Mouse (Mus musculus) lung, embryonic 15.5 days (tissue): Measurements from ENCODE around the gene Dkkl1. TPM values are rescaled to one million over a fixed set of nuclear protein-coding genes. Genes with fewer than 3 reads are reported as not detected.

Experiments used
- ATAC-seq: fragments of 200-750 bp; cut with Nextera tagmentation; 2 replicates; pipeline ENCODE4 v1.8.0; 2017; ENCODE audit warnings: moderate number of reproducible peaks, borderline replicate concordance; ENCODE audit not compliant: low FRiP score, low TSS enrichment; ENCODE audit errors: extremely low read depth
- H3K27ac ChIP-seq: fragments of 300-500 bp; sonication (generic); 2 replicates; pipeline ENCODE4 v1.5.1; 2015; ENCODE audit warnings: moderate library complexity, mild to moderate bottlenecking, inconsistent platforms
- H3K27me3 ChIP-seq: fragments of 300-500 bp; sonication (generic); 2 replicates; pipeline ENCODE4 v1.6.1; 2015; ENCODE audit warnings: inconsistent platforms
- H3K36me3 ChIP-seq: fragments of 300-500 bp; sonication (generic); 2 replicates; pipeline ENCODE4 v1.6.1; 2015; ENCODE audit warnings: inconsistent platforms
- H3K4me1 ChIP-seq: fragments of 300-500 bp; sonication (generic); 2 replicates; pipeline ENCODE4 v1.6.1; 2015; ENCODE audit warnings: inconsistent platforms
- H3K4me2 ChIP-seq: fragments of 300-500 bp; sonication (generic); 2 replicates; pipeline ENCODE4 v1.6.1; 2015; ENCODE audit warnings: inconsistent platforms, mild to moderate bottlenecking, moderate library complexity
- H3K4me3 ChIP-seq: fragments of 300-500 bp; sonication (generic); 2 replicates; pipeline ENCODE4 v1.5.1; 2015; ENCODE audit warnings: mild to moderate bottlenecking, inconsistent platforms
- H3K9ac ChIP-seq: fragments of 300-500 bp; sonication (generic); 2 replicates; pipeline ENCODE4 v1.6.1; 2015; ENCODE audit warnings: inconsistent platforms
- H3K9me3 ChIP-seq: fragments of 300-500 bp; sonication (generic); 2 replicates; pipeline ENCODE4 v1.6.1; 2016; ENCODE audit warnings: inconsistent platforms
- WGBS: fragments of 180-500 bp; shearing (Covaris S2); methylation state at CpG from one replicate; pipeline ENCODE4 v1.1.7; 2015; 5-methylcytosine and 5-hydroxymethylcytosine counted together
- polyA plus RNA-seq: library from polyadenylated mRNA; unstranded; fragments of >200 nt; fragmentation: Nextera tagmentation; extraction: Ambion mirVana; gene quantifications from 2 replicates; pipeline ENCODE4 v1.2.1, GENCODE M21; 2015

The Dkkl1 gene
- polyA plus RNA-seq, 1 experiment from 2014 or later, result 1.1 TPM

DNA sequence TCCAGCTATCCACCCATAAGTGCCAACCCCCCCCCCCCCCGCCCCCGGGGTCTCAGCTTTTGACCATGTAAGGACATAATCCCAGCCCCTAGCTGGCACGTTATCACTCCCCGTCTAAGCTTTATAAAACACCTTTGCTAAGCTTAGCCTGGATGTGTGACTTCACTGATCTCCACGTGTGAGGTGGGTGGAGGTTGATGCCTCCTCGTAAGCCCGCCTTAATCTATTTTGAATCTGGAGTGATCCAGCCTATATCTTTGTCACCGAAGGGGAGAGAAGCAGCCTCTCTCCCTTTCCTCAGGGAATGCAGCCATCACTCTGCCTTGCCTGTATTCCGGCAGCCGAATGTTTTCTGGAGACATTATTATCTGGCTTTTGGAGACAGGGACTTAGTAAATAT is 9.3 kb downstream of the Dkkl1 start:
- ATAC-seq, result no peak
- WGBS, result 32% methylated on average over 10 of the region's 10 CpGs
- H3K27me3 ChIP-seq, result peaks cover 7% of the 10 kb centered on the region; the same call in 1 of the 2 replicates
- H3K4me1 ChIP-seq, result no peaks in the 10 kb centered on the region
- no peaks in the 10 kb centered on the region for H3K9me3 ChIP-seq
- H3K9ac ChIP-seq, result no peak overlapping the region
- H3K4me2 ChIP-seq, result no peak overlapping the region
- no peaks in the 10 kb centered on the region for H3K36me3 ChIP-seq
- H3K27ac ChIP-seq, result no peak overlapping the region
- H3K4me3 ChIP-seq, result no peak overlapping the region

DNA sequence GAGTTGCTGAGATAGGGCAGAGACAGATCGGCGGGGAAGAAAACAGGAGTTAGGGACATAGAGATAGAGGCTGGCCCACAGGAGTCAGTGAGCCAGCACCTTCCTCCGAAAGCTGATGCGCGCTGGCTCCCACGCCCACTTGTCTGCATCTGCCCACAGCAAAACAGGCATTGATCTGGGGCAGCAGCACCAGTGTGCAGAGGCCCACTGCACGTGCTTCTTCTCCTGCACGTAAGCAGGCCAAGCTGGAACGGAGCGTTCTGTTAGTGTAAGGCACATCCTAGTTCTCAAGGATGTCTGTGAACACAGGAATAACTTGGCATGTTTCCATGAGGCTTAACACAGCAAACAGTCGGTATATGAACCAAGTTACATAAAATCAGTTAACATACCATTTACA is 13.0 kb downstream of the Dkkl1 start:
- Histone ChIP-seq H3K4me3 (no peak overlapping the region), H3K9me3 (no peaks in the 10 kb centered on the region), H3K9ac (no peak overlapping the region), H3K27me3 (peaks cover 22% of the 10 kb centered on the region), H3K27ac (no peak overlapping the region), H3K4me1 (no peaks in the 10 kb centered on the region), H3K36me3 (no peaks in the 10 kb centered on the region), H3K4me2 (no peak overlapping the region)
- ATAC-seq, result no peak
- 69% methylated on average over 11 of the region's 11 CpGs for WGBS

DNA sequence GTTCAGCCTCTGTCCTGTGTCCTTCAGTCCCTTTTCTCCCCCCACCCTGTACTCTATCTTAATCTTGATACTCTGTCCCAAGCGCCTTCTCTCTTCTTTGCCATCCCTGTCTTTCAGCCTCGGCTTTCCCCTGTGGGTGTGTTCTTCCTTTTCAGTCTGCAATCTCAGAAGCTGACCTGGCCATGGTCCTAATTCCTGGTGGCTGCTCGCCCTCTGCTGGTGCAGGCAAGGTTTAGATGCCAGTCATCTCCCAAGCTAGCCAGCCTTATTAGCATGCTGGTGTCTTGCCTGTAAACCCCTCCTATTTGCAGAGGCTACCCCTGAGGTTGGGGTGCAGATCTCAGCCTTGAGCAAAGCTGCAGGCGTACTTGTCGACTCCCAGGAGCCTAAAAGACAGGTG is 13.5 kb downstream of the Dkkl1 start:
- Histone ChIP-seq H3K9me3 (no peaks in the 10 kb centered on the region), H3K27me3 (peaks cover 22% of the 10 kb centered on the region), H3K4me3 (no peak overlapping the region), H3K9ac (no peak overlapping the region), H3K36me3 (no peaks in the 10 kb centered on the region), H3K4me1 (no peaks in the 10 kb centered on the region), H3K27ac (no peak overlapping the region), H3K4me2 (no peak overlapping the region)
- WGBS, result 14% methylated on average over 5 of the region's 5 CpGs
- no peak for ATAC-seq

DNA sequence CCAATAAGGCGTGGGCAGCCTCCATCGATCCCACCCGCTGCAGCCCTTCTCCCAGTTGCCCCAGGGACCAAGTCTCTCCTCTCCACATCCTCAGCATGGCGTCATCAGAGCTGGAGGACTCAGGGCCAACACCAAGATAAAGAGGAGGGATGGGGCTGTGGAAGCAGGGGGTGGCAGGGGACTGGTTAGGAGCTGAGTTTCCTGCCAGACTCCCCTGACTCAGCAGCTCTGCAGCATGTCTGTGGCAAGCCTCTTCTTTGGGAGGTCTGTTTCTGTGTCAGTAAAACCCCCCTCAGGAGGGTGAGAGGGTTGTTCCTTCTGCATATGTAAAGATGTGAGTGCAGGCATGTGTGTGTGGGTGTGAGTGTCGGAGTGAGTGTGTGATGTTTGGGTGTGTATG is 15.0 kb downstream of the Dkkl1 start:
- H3K27ac ChIP-seq, result no peak overlapping the region
- WGBS, result 54% methylated on average over 5 of the region's 5 CpGs

DNA sequence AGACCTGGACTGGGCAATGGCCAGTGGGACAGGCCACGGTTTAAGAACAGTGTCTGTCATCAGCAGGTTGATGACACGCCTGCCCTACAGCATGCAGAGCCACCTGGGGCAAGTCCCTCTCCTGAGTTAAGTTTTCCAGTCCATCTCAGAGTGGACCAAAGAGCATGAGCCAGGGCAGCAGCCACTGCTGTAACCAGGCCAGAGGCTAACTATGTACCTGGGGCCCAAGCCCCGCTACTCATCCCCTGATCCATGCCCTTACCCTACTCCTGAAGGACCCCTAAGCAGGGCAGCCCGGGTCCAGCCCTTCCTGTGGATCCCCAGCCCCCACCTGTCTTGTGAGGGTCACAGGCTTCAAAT is 15.8 kb downstream of the Dkkl1 start:
- Histone ChIP-seq H3K36me3 (no peaks in the 10 kb centered on the region), H3K4me2 (no peak overlapping the region), H3K4me1 (peaks cover 3% of the 10 kb centered on the region; the same call in 1 of the 2 replicates), H3K27me3 (peaks cover 26% of the 10 kb centered on the region), H3K9ac (no peak overlapping the region), H3K9me3 (no peaks in the 10 kb centered on the region), H3K4me3 (no peak overlapping the region), H3K27ac (no peak overlapping the region)
- WGBS, result 74% methylated on average over 4 of the region's 4 CpGs
- no peak for ATAC-seq

More for the DNA sequence above, 15.0 kb downstream of the Dkkl1 start:
- Histone ChIP-seq H3K4me2 (no peak overlapping the region), H3K9me3 (no peaks in the 10 kb centered on the region), H3K4me3 (no peak overlapping the region), H3K9ac (no peak overlapping the region), H3K4me1 (no peaks in the 10 kb centered on the region), H3K27me3 (peaks cover 21% of the 10 kb centered on the region), H3K36me3 (no peaks in the 10 kb centered on the region)
- ATAC-seq, result no peak

DNA sequence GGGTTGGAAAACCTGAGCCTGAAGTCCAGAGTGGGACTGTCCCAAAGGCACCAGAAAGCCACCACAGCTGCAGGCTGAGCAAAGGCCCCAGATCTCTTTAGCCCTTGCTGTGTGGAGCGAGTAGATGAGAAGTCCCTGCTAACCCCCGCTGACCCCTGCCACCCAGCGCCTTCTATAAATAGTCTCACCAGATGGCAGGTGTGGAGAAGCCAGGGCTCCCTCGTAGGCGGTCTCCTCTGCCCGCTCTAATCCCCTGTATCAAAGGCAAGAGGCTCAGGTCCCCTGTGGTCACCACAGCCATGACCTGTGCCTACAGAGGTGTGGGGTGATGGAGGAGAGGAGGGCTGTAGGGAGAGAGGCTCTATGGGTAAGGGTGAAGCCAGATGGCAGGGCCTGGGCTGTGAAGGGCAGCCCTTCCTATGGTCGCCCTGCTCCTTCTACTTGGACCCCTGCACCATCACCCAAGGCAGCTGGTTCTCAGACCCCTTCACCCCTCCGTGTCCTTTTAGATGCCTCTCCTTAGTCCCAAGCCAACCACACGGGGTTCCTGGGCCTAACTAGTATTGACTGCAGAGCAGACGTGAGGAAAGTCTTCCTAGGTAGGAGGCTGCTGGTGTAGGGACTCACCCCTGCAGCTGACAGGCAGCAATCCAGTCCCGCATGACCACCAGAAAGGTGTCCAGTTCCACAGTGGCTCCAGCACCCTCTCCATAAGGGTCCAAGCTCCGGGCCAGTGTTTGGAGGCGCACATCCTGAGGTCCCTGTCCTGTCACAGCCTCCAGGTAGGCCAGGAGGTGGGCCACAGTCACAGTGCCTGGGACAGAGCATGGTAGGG is 16.4 kb downstream of the Dkkl1 start:
- H3K9ac ChIP-seq, result no peak overlapping the region
- peaks cover 32% of the 10 kb centered on the region for H3K27me3 ChIP-seq
- H3K36me3 ChIP-seq, result no peaks in the 10 kb centered on the region
- H3K27ac ChIP-seq, result no peak overlapping the region
- H3K9me3 ChIP-seq, result no peaks in the 10 kb centered on the region
- H3K4me3 ChIP-seq, result no peak overlapping the region
- WGBS, result 47% methylated on average over 13 of the region's 13 CpGs
- peaks cover 3% of the 10 kb centered on the region; the same call in 1 of the 2 replicates for H3K4me1 ChIP-seq
- no peak for ATAC-seq
- no peak overlapping the region for H3K4me2 ChIP-seq

DNA sequence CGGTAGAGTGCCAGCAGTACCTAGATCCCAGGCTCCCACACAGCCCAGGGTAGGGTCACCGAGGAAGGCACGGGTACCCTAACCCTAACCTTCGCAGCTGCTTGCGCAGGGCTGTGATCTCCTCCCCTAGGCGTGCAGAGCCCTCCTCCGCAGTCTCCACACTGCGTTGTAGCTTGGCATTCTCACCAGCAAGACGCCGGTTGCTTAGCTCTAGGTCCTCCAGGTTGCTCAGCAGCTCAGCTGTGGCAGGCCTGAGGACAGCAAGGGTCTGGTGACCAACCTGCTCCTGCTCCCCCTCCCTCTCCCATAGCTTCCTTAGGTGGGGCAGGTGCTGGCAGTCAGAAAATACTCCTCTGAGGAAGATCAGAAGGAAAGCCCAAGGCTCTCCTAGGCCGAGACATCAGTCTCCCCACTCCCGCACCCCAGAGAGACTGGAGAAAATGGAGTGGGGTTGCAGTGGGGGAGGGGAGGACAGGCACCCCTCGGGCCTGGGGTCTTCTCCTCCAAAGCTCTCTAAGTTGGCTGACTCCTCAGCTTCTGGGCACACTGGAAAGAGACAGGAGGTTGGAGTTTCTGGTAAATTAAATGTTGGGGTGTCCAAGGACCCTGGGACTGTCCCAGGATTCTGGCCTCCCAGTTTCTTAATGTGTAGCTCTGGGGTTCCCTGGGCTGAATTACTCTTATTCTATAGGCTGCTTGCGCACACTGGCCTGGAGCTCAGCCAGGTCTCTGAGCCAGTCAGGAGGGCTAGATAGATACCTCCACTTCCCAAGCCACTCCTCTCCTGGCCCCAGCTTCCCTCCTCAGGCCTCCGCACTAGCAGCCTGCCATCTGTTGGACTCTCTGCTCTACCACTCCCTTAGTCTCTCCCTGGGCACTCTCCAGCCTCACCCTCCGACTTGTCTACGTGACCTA is 17.8 kb downstream of the Dkkl1 start:
- Histone ChIP-seq H3K4me1 (peaks cover 3% of the 10 kb centered on the region; the same call in 1 of the 2 replicates), H3K27ac (no peak overlapping the region), H3K9ac (no peak overlapping the region), H3K9me3 (no peaks in the 10 kb centered on the region), H3K27me3 (peaks cover 46% of the 10 kb centered on the region), H3K4me2 (no peak overlapping the region), H3K36me3 (no peaks in the 10 kb centered on the region), H3K4me3 (no peak overlapping the region)
- no peak for ATAC-seq
- WGBS, result 66% methylated on average over 17 of the region's 17 CpGs

DNA sequence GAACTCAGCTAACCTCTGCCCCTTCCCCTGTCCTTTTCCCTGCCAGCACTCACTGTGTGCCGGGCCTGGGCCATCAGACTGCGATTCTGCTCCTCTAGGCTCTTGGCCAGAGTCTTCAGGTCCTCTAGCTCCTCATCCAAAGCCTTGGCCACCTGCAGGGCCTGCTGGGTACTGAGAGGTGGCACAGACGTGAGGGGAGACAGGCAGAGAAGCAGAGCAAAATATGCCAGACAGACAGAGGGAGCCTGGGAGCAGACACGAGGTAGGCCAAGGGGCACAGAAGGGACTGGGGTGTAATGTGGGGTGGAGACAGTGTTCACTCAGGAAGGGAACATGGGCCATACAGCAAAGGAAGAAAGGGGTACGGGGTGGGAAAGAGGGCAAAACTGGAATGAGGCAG is 18.5 kb downstream of the Dkkl1 start:
- no peak overlapping the region for H3K4me3 ChIP-seq
- no peak overlapping the region for H3K4me2 ChIP-seq
- ATAC-seq, result no peak
- H3K9ac ChIP-seq, result no peak overlapping the region
- H3K9me3 ChIP-seq, result no peaks in the 10 kb centered on the region
- no peak overlapping the region for H3K27ac ChIP-seq
- WGBS, result 51% methylated on average over 5 of the region's 5 CpGs
- H3K36me3 ChIP-seq, result no peaks in the 10 kb centered on the region
- H3K27me3 ChIP-seq, result peaks cover 54% of the 10 kb centered on the region
- peaks cover 3% of the 10 kb centered on the region; the same call in 1 of the 2 replicates for H3K4me1 ChIP-seq

DNA sequence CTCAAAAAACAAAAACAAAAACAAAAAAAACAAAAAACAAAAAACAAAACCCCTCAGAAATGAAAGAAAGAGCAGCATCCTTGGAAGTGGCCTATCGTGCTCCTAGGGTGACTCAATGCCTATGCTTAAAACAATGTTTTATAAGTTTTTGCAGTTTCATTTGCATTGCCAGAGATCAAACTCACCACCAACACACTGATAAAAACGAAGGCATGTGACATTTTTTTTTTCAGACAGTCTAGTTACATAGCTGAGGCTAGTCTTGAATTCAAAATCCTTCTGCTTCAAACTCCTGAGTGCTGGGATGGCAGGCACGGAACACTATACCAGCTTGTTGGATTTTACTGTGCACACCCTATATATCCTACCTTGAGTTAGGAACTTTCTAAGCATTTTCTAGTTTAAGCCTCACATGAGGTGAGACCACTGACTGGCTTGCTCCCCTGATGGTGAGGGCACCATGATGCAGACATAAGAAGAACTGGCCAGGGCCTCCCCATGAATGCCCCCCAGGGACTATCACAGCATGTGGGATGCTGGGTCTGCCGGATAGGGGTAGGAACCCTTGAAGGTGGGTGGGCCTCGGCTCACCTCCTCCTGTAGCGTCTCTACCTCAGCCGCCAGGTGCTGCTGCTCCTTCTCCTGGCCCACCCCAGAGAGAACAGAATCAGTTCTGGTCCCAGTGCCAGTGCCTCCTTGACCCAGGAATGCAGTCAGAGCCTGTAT is 19.2 kb downstream of the Dkkl1 start:
- no peak overlapping the region for H3K9ac ChIP-seq
- no peaks in the 10 kb centered on the region for H3K36me3 ChIP-seq
- ATAC-seq, result no peak
- H3K4me3 ChIP-seq, result no peak overlapping the region
- H3K9me3 ChIP-seq, result no peaks in the 10 kb centered on the region
- peaks cover 3% of the 10 kb centered on the region; the same call in 1 of the 2 replicates for H3K4me1 ChIP-seq
- 74% methylated on average over 7 of the region's 7 CpGs for WGBS
- no peak overlapping the region for H3K27ac ChIP-seq
- H3K27me3 ChIP-seq, result peaks cover 59% of the 10 kb centered on the region
- H3K4me2 ChIP-seq, result no peak overlapping the region

DNA sequence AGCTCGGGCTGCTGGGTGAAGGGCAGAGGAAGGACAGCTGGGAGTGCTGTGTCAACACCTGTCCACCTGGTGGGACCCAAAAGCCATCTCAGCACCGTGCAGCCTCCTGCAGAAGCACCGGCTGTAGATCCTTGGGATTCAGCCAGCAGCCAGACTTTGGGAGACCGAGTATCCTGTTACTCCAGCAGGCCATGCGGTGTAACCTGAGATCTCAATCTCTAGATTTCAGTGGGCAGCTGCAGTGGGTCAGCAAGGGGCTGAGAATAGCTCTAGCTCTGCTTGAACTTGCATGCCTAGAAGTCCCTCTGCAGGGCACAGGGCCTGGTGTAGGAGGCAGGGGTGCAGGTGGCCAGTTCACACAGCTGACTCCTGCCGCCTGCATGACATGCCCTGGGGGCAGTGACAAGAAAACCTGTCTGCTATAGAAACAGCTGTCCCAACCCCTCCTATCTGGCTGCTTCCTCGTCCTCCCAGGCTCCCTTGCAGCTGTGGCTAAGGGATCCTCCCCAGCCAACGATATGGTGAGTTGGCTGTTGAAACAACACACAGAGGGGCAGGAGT is 20.1 kb downstream of the Dkkl1 start:
- ATAC-seq, result no peak
- Histone ChIP-seq H3K9ac (no peak overlapping the region), H3K27ac (no peak overlapping the region)

DNA sequence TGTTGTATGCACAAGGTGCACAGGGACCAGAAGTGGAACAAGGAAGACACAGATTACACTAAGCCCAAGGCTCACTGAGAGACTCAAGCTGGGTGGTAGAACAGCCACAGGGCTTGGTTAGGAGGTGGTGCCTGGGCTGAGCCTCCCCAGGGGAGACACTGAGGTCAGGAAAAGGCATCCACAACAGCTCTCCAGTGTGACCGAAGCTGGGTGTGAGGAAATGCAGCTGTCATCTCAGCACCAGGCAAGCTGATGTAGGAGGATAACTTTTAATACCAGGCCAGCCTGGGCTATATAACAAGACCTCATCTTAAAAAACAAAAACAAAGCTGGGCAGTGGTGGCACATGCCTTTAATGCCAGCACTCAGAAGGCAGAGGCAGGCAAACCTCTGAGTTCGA is 20.8 kb downstream of the Dkkl1 start:
- no peak for ATAC-seq
- 52% methylated on average over 2 of the region's 2 CpGs for WGBS
- no peak overlapping the region for H3K9ac ChIP-seq
- H3K36me3 ChIP-seq, result no peaks in the 10 kb centered on the region
- peaks cover 63% of the 10 kb centered on the region for H3K27me3 ChIP-seq
- H3K4me2 ChIP-seq, result no peak overlapping the region
- H3K4me3 ChIP-seq, result no peak overlapping the region
- H3K9me3 ChIP-seq, result no peaks in the 10 kb centered on the region
- H3K27ac ChIP-seq, result no peak overlapping the region
- H3K4me1 ChIP-seq, result peaks cover 3% of the 10 kb centered on the region; the same call in 1 of the 2 replicates

More for the DNA sequence above, 20.1 kb downstream of the Dkkl1 start:
- Histone ChIP-seq H3K4me2 (no peak overlapping the region), H3K36me3 (no peaks in the 10 kb centered on the region), H3K4me1 (peaks cover 3% of the 10 kb centered on the region; the same call in 1 of the 2 replicates), H3K4me3 (no peak overlapping the region), H3K9me3 (no peaks in the 10 kb centered on the region), H3K27me3 (peaks cover 57% of the 10 kb centered on the region)
- 6% methylated on average over 8 of the region's 8 CpGs for WGBS
